Mouse (Mus musculus): Measurements from ENCODE around the gene Peak1.

- TF ChIP-seq EP300 (IDR thresholded peaks at IDR 0.05; ENCODE audit: insufficient read depth, low read depth, low read length) (no peak), CTCF (IDR thresholded peaks at IDR 0.05) (no peak)
Measured at GRCm38 (mm10) chr9:56420236-56420635, 2.4 kb upstream of the Peak1 start.
